Mouse (Mus musculus): ENCODE data around the gene Ttc7. TPM values are rescaled to one million over a fixed set of nuclear protein-coding genes. Genes with fewer than 3 reads are reported as not detected.
A peak's percentile ranks its signal among the peaks of the same experiment; 100 is the strongest.

Ttc7 gene
- polyA plus RNA-seq, 1 experiment = not detected

DNA sequence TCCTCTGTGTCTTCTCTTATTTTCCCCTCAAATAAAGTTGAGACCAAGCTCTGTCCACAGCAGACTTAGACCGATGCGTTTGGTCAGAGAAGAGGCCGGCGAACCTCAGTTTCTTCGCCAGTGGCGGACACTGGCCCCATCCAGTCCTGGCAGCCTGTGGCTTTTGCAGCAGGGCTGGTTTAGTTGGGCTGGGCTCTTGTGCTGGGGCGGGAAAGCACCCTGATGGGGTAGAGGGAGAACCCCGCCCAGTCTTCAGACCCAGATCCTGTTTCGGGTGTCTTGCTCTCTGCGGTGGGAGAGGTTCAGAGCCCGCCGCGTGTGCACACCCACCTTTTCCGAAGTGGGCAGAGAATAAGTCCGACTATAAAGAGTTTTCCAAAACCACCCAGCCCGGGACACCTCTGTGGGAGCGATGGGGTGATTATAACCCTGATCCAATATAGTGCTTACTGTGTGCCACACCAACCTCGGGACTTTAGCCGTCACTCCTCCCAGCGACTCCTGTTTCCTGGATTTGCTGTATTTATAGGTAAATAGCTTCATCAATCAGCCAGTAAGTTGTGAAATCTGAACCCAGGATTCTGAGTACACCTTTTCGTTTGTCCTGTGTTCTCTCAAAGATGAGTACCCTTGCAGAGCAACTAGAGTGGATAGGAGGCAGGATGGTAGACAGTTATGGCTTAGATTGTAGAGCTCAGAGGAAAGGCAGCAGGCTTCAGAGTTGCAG is 1.2 kb downstream of the Ttc7 start:
- TF ChIP-seq POLR2A (IDR thresholded peaks at IDR 0.05; ENCODE audit: insufficient read depth, low read depth, low read length) (no peak), CTCF (IDR thresholded peaks at IDR 0.05; ENCODE audit: insufficient read depth, low read depth, low read length) (no peak)
- Histone ChIP-seq H3K4me3 (ENCODE audit: insufficient read depth, low read depth, low read length) (peak overlapping the region; percentile 75), H3K27ac (ENCODE audit: insufficient read depth, low read depth, low read length) (no peak overlapping the region), H3K4me1 (ENCODE audit: control insufficient read depth, insufficient read depth, low read length) (peaks cover 33% of the 10 kb centered on the region)
- 22% methylated on average over 21 of the region's 21 CpGs for WGBS

DNA sequence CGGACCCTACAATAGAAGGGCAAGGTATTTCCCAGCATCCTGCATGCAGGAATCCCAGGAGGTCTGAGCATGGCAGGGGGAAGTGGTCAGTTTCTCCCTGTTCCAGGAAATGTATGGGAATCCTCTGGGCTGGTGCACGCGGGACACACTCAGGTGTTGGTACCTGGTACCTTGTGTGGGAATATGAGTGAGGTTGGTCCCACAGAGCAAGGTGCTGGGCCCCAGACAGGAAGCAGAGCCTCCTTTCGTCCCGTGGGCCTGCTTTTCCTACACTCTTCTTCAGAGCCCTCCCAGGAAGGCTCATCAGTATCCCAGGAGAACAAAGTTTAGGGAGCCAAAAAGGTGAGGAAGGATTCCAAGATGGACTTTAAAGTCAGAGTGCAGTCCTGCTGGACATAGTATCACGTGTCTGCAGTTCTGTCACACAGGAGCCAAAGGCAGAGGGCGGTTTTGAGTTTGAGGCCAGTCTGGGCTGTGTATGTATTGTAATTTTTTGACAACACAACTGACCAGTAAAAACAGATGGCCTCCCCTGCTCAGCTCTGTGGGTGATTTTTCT is 1.9 kb downstream of the Ttc7 start:
- Histone ChIP-seq H3K4me3 (ENCODE audit: insufficient read depth, low read depth, low read length) (no peak overlapping the region), H3K4me1 (ENCODE audit: control insufficient read depth, insufficient read depth, low read length) (peaks cover 33% of the 10 kb centered on the region), H3K27ac (ENCODE audit: insufficient read depth, low read depth, low read length) (no peak overlapping the region)
- WGBS = 88% methylated on average over 7 of the region's 7 CpGs
- TF ChIP-seq CTCF (IDR thresholded peaks at IDR 0.05; ENCODE audit: insufficient read depth, low read depth, low read length) = no peak
- TF ChIP-seq POLR2A (IDR thresholded peaks at IDR 0.05; ENCODE audit: insufficient read depth, low read depth, low read length) = no peak

DNA sequence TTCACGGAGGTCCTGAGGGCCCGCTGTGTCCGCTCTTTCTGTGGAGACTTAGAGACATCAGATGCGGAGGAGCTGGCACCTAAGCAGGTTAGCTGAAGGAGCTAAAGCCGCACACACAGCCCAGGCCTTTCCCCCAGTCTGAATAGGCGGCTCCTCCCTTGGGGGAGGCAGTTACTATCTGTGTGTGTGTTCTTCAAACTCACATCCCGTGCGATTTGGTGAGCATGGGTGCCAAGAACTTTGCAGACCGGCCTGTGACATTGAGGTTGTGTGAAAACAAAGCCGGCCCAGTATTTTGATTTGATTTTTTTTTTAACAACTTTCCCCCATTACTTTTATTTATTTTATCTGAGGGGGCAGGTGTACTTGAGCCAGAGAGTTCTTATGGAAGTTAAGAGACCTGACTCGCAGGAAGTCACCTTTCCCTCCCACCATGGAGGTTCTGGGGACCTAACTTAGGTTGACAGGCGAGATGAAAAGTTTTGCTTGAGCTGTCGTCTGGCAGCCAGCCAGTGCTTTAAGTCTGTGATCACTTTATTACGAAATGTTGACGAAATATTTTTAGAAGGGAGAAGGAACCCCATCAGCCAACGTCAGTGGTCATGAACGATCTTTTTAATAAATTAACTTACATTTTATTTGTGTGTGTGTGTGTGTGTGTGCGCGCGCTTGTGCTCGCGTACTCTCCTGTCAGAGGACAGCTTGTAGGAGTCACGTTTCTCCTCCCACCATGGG is 3.2 kb downstream of the Ttc7 start:
- no peak overlapping the region for H3K27ac ChIP-seq (ENCODE audit: insufficient read depth, low read depth, low read length)
- H3K4me3 ChIP-seq (ENCODE audit: insufficient read depth, low read depth, low read length) = no peak overlapping the region
- 89% methylated on average over 23 of the region's 23 CpGs for WGBS
- peaks cover 33% of the 10 kb centered on the region for H3K4me1 ChIP-seq (ENCODE audit: control insufficient read depth, insufficient read depth, low read length)
- no peak for TF ChIP-seq POLR2A (IDR thresholded peaks at IDR 0.05; ENCODE audit: insufficient read depth, low read depth, low read length)
- no peak for TF ChIP-seq CTCF (IDR thresholded peaks at IDR 0.05; ENCODE audit: insufficient read depth, low read depth, low read length)

DNA sequence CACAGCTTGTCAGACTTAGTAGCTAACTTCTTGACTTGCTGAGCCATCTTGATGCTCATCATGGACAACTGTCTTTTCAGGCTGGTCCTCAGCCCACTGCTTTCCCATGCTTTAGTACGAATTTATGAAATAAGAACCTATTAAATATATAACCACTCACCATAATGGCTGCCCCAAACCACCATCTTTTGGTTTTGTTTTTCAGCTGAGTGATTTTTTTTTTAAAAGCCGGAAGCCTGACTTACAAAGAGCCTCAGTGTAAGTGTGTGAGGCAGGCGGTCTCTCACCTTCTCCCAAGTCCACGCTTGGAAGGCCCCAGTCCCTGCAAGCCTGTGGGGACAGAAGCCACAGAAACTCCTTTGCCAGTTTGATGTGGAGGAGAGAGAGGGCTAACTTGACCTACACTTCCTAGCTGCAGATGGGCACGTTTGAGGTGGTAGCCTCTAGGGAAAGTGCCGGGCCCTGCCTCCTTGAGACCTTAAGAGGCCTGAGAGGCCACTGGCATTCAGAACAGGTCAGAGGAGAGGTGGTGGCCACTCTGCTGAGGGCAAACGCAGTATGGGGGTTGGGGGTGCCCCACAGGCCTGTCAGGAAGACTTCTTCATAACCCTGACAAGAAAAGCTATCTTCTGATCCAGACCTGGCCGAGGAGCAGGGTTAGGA is 3.9 kb downstream of the Ttc7 start:
- no peak overlapping the region for H3K4me3 ChIP-seq (ENCODE audit: insufficient read depth, low read depth, low read length)
- no peak overlapping the region for H3K27ac ChIP-seq (ENCODE audit: insufficient read depth, low read depth, low read length)
- peaks cover 29% of the 10 kb centered on the region for H3K4me1 ChIP-seq (ENCODE audit: control insufficient read depth, insufficient read depth, low read length)
- 88% methylated on average over 8 of the region's 8 CpGs for WGBS
- TF ChIP-seq POLR2A (IDR thresholded peaks at IDR 0.05; ENCODE audit: insufficient read depth, low read depth, low read length) (no peak), CTCF (IDR thresholded peaks at IDR 0.05; ENCODE audit: insufficient read depth, low read depth, low read length) (no peak)

DNA sequence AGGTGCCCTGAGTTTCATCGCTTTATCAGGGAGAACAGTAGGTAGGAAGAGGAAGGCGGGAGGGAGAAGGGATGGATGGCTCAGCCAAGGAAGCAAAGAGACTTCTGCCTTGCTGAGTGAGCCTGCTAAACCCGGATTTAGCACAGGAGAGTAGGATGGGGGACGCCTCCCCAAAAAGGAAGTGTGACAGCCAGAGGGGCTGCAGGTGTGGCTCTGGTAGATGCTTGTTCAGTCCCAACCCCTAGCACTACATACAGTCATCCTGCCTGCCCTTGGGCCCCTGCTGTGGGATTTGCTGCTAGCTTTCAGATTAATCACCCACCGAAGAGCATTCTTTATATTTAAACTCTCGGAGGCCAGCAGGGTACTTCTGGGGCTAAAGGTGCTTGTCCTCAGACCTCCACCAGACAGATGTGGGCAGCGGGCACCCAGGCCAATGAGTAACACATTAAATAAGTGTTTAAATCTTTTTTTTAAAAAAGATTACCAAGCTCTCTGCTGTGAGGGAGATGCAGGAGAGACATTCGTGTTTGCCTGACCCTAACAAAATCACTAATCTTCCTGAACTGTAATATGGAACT is 4.6 kb downstream of the Ttc7 start:
- Histone ChIP-seq H3K27ac (ENCODE audit: insufficient read depth, low read depth, low read length) (no peak overlapping the region), H3K4me1 (ENCODE audit: control insufficient read depth, insufficient read depth, low read length) (peaks cover 24% of the 10 kb centered on the region), H3K4me3 (ENCODE audit: insufficient read depth, low read depth, low read length) (no peak overlapping the region)
- no peak for TF ChIP-seq CTCF (IDR thresholded peaks at IDR 0.05; ENCODE audit: insufficient read depth, low read depth, low read length)
- no peak for TF ChIP-seq POLR2A (IDR thresholded peaks at IDR 0.05; ENCODE audit: insufficient read depth, low read depth, low read length)
- 75% methylated on average over 8 of the region's 8 CpGs for WGBS

DNA sequence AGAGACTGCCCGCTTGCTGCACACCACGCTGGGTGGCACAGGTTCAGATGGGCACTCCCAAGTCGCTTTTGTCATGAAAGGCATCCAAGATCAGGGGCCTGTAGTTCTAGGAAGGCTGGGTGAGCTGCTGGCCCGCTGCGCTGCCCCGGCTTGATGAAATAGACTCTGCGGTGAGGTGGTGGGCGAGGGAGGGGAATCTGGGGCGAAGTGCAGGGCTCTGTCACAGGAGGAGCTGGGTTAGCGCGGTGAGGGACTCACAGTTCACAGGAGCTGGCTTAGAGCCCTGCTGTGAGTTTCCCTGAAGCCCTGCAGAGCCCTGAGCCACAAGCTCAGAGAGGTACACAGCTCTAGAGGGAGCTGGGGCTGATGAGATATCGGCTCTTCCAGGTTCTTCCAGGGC is 5.4 kb downstream of the Ttc7 start:
- no peak overlapping the region for H3K4me3 ChIP-seq (ENCODE audit: insufficient read depth, low read depth, low read length)
- WGBS = 70% methylated on average over 12 of the region's 12 CpGs
- TF ChIP-seq CTCF (IDR thresholded peaks at IDR 0.05; ENCODE audit: insufficient read depth, low read depth, low read length) (no peak), POLR2A (IDR thresholded peaks at IDR 0.05; ENCODE audit: insufficient read depth, low read depth, low read length) (no peak)
- H3K4me1 ChIP-seq (ENCODE audit: control insufficient read depth, insufficient read depth, low read length) = peaks cover 22% of the 10 kb centered on the region
- no peak overlapping the region for H3K27ac ChIP-seq (ENCODE audit: insufficient read depth, low read depth, low read length)

- Histone ChIP-seq H3K4me1 (ENCODE audit: control insufficient read depth, insufficient read depth, low read length) (peaks cover 15% of the 10 kb centered on the region), H3K27ac (ENCODE audit: insufficient read depth, low read depth, low read length) (no peak overlapping the region), H3K4me3 (ENCODE audit: insufficient read depth, low read depth, low read length) (no peak overlapping the region)
- 81% methylated on average over 5 of the region's 5 CpGs for WGBS
- no peak for TF ChIP-seq POLR2A (IDR thresholded peaks at IDR 0.05; ENCODE audit: insufficient read depth, low read depth, low read length)
- no peak for TF ChIP-seq CTCF (IDR thresholded peaks at IDR 0.05; ENCODE audit: insufficient read depth, low read depth, low read length)
Observed at GRCm38 (mm10) chr17:87289367-87289766, 6.7 kb downstream of the Ttc7 start.

DNA sequence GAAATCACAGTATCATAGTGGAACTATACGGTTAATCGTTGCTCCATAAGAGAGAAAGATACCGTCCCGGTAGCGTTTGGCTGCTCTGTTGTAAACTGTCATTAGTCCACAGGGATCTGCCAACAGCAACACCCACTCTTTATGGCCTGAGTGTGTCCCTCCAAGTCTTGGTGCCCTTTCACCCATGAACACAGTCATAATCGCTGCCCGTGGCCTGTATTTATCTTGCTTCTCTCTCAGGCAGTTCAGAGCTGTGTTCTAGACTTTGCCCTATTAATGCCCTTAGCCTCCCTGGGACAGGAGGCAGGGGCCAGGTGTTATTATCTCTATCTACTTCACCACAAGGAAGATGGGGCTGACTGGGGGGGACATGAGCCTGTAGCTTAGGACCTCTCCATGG is 8.4 kb downstream of the Ttc7 start:
- H3K27ac ChIP-seq (ENCODE audit: insufficient read depth, low read depth, low read length) = no peak overlapping the region
- H3K4me1 ChIP-seq (ENCODE audit: control insufficient read depth, insufficient read depth, low read length) = peaks cover 11% of the 10 kb centered on the region
- 81% methylated on average over 7 of the region's 7 CpGs for WGBS
- TF ChIP-seq POLR2A (IDR thresholded peaks at IDR 0.05; ENCODE audit: insufficient read depth, low read depth, low read length) = no peak
- no peak for TF ChIP-seq CTCF (IDR thresholded peaks at IDR 0.05; ENCODE audit: insufficient read depth, low read depth, low read length)
- H3K4me3 ChIP-seq (ENCODE audit: insufficient read depth, low read depth, low read length) = no peak overlapping the region

All from olfactory bulb, adult 2 months (tissue).